Mouse (Mus musculus): Measurements from ENCODE around the gene Fasl.

Gene Fasl

DNA sequence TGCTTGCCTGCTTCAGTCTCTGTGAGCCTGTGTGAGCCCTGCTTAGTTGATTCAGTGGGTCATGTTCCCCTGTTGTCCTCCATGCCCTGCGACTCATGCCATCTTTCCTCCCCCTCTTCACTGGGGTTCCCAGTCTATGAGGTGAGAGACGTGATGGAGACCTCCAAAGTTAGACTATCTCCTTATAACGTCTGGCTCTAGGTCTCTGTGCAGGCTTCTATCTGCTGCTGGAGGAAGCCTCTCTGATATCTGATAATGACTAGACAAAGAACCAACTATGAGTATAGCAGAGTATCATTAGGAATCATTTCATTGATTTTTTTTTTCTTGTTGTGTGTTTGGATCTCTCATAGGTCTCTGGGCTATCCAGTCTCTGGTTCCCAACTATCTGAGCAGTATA, 31.7 kb downstream of the Fasl start:
- DNase-seq (ENCODE audit: low spot score), result no peak

DNA sequence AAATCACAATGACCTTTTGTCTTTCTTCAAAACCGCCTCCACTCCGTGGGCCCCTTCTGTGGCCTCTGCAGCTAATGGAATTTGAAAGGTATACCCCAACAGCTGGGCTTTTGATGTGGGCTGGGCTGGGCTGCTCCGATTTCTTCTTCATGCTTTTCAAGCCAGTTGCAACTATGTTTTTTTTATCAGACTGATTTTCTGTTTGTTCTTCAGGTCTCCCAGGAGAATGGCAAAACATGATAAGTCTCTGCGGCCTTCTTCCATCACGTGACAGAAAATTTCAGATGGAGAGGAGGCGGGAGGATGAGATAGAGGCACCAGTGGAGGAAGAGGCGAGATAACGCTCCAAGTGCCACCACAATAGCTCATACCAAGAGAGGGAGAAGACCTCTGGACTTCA, 37.0 kb downstream of the Fasl start:
- no peak for DNase-seq (ENCODE audit: low spot score)

DNA sequence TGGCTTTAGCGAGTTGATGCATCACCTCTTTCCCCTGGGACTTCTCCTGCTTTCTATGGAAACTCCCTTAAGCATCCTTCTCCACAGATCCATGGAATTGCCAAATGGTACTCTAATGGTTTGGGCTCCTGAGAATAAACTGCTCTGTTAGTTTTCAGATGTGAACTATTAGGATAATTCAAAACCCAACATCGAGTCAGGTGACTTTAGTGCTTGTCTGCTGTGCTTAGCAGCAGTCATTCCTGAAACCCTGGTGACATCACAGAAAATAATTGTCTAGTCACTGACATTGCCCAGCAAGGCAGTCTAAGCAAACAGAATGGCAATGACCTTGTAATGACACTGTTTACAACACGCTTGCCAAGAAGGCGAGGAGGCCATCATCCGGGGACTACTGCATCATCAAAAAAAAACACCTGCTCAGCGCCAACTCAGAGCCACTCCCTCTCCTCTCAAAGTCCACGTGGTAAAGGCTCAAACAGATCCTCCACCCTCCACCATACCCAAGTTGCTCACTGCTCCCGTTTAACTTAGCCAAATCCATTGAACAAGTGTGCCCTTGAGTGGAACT, 37.7 kb downstream of the Fasl start:
- DNase-seq (ENCODE audit: low spot score), result no peak

- DNase-seq (ENCODE audit: low spot score), result no peak
Measured at GRCm38 (mm10) chr1:161748685-161749084, 39.6 kb downstream of the Fasl start.

DNA sequence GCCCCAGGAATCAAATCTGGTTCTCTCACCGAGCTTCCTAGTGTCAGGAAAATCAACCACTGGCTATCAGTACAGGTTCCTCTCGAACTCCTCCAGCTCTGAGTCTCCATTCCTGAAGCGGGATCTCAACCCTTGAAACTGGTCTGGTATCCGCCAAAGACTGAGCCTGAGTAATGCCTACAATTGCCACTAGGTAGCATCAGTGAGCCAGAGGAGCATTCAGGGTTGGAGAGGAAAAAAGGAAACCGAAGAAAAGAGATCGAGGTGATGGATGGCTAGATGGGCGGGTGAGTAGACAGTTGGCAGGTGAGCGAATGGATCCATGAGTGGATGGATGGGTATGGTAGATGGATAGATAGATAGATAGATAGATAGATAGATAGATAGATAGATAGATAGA, 40.2 kb downstream of the Fasl start:
- DNase-seq (ENCODE audit: low spot score), result no peak

DNA sequence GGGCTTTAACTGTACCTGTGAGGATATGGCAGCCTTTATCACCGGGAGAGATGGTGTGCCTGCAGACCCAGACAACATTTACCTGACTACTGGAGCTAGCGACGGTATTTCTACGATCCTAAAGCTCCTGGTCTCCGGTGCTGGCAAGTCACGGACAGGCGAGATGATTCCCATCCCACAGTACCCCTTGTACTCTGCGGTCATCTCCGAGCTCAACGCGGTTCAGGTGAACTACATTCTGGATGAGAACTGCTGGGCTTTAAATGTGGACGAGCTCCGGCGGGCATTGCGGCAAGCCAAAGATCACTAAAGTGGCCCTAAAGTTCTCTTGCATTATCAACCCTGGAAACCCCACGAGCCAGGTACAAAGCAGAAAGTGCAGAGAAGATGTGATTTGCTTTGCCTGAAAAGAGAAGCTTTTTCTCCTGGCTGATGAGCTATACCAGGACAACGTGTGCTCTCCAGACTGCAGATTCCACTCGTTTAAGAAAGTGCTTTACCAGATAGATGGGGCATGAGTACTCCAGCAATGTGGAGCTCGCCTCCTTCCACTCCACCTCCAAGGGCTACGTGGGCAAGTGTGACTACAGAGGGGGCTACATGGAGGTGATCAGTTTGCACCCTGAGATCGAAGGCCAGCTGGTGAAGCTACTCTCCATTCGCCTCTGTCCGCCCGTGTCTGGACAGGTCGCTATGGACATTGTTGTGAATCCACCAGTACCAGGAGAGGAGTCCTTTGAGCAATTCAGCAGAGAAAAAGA, 41.6 kb downstream of the Fasl start:
- DNase-seq (ENCODE audit: low spot score), result no peak

DNA sequence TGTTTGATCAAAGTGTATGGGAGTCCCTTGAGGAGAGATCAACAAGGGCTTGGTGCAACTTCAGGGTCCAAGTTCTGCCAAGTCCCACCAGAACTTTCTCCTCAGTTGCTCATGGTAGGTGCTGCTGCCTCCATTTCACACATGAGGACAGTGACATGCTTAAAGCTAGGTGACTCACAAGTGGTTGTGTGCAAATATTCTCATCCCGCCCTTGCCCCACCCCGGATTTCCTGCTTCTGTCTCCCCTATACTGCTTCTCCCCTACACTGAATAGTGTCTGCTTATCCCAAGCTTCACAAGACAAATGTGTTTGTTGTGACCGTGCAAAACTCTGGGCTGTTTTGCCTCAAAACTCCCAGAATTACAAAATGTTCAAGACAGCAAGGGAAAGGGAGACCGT, 43.4 kb downstream of the Fasl start:
- DNase-seq (ENCODE audit: low spot score), result no peak

- DNase-seq (ENCODE audit: low spot score), result no peak
Measured at GRCm38 (mm10) chr1:161744209-161744608, 44.1 kb downstream of the Fasl start.

DNA sequence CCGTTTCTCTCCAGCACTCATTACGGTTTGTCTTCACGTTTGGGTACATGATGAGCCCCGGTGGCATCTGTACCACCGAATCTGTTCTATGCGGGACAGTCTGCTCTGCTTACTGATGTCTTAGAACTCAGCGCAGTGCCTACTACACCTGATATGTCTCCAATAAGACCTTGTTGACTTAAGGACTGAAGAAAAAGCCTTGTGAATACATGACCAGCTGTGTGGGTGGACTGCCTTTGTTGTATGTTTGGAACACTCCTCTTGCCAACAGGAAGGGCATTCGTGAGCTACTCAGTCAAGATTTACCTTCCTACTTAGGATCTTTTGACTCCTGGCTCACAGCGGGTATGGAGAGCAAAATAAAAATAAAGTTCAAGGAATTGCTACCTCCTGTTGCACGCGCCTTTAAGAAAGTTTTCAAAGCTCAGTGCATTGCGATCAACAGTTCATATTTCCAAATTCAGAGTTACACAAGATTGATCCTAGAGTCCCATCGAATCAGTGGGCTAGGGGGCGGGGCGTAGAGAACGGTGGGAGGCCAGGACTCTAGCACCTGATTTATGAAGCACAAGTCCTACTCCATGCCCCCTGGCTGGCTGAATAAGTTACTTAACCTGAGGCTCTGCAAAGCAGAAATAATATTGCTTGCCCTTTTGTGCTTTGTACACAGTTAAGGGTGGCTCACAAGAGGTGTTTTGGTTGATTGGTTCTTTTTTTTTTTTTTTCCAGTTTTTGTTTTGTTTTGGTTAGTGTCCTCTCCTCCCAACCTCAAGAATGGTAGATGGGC, 45.6 kb downstream of the Fasl start:
- no peak for DNase-seq (ENCODE audit: low spot score)

DNA sequence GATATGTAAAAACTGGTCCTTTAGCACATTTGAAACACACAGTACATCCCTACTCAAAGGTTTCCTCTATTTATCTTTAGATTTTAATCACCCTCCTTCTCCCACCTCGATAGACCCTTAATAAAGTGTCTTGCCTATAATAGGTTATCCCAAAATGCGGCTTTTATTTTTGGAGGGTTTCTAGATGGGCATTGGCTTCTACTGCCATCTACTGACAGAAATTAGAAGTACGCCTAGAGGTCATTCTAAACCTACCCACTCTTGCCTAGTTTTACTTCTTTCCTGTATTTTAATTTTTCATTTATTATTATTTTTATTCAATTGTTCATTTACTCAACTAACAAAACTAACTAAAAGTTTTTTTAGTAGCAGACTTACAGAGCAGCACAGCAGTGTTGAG, 51.4 kb downstream of the Fasl start:
- no peak for DNase-seq (ENCODE audit: low spot score)

DNA sequence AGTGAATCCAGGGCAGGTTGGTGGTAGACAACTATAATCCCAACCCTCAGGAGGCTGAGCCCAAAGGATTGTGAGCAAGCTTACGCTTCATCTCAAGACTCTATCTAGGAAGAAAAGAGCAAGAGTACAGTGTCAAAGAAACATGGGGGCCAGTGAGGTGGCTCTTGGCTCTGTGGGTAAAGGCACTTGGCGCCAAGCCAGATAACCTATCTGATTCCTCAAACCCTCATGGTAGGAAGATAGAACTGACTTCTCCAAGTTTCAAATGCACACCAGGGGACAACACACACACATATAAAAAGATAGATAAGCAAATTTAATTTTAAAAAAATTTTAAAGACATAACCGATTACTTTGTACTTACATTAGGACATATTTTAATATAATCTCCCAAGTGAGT, 52.0 kb downstream of the Fasl start:
- no peak for DNase-seq (ENCODE audit: low spot score)

DNA sequence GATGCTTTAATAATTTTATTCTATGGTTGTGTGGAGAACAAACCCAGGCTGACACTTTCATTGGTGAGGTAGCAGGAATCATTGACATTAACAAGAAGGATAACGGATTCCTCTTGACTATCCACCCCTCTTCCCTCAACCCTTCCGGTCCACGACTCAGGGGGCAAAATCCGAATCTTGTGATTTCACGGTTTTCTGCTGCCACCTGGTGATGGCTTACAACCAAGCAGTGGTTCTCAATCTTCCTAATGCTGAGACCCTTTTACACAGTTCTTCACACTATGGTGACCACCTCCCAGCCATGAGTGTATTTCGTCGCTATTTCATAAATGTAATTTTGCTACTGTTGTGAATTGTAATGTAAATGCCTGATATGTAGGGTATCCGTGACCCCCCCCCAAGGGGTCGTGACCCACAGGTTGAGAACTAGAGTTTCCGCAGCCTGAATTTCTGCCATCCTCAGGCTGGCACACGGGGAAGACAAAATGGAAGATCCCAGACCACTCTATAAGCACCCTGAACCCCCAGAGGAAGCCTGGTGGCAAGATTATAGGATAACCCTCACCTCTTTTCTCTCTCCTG, 52.7 kb downstream of the Fasl start:
- no peak for DNase-seq (ENCODE audit: low spot score)

GRCm38 (mm10) chr1:161734741-161735211, 53.5 kb downstream of the Fasl start:
- DNase-seq (ENCODE audit: low spot score), result no peak

- DNase-seq (ENCODE audit: low spot score), result no peak
Measured at GRCm38 (mm10) chr1:161734314-161734713, 54.0 kb downstream of the Fasl start.

Data from ovary, adult 18-20 months (tissue).